Mouse (Mus musculus) midbrain, embryonic 11.5 days (tissue): ENCODE measurements at regions not wholly inside any gene's neighbourhood (a gene's known extent, or its start where the extent isn't known, plus 50 kb on each side); places are given as distances from the start of the nearest gene placed in this dataset.

Experiments used
- ATAC-seq: fragments of 200-750 bp; cut with Nextera tagmentation; 2 replicates; pipeline ENCODE4 v1.8.0; 2017; ENCODE audit warnings: moderate TSS enrichment, moderate library complexity; ENCODE audit not compliant: low FRiP score
- DNase-seq: peaks from one replicate; pipeline ENCODE4 v3.0.0; 2015; ENCODE audit warnings: low spot score; ENCODE audit errors: missing footprints
- H3K27ac ChIP-seq: fragments of 300-500 bp; sonication (generic); 2 replicates; pipeline ENCODE4 v1.5.1; 2014; ENCODE audit warnings: low read depth, low read length
- H3K27me3 ChIP-seq: fragments of 300-500 bp; sonication (generic); 2 replicates; pipeline ENCODE4 v1.6.1; 2014; ENCODE audit warnings: mild to moderate bottlenecking, low read length, moderate library complexity, mixed read lengths; ENCODE audit not compliant: control insufficient read depth, insufficient read depth
- H3K36me3 ChIP-seq: fragments of 300-500 bp; sonication (generic); 2 replicates; pipeline ENCODE4 v1.6.1; 2014; ENCODE audit warnings: mild to moderate bottlenecking, low read length, moderate library complexity, mixed read lengths; ENCODE audit not compliant: control insufficient read depth, insufficient read depth
- H3K4me1 ChIP-seq: fragments of 300-500 bp; sonication (generic); 2 replicates; pipeline ENCODE4 v1.6.1; 2014; ENCODE audit warnings: low read length; ENCODE audit not compliant: control insufficient read depth, insufficient read depth
- H3K4me2 ChIP-seq: fragments of 300-500 bp; sonication (generic); 2 replicates; pipeline ENCODE4 v1.6.1; 2014; ENCODE audit warnings: mild to moderate bottlenecking, moderate library complexity
- H3K4me3 ChIP-seq: fragments of 300-500 bp; sonication (generic); 2 replicates; pipeline ENCODE4 v1.5.1; 2014; ENCODE audit warnings: low read depth, low read length
- H3K9ac ChIP-seq: fragments of 300-500 bp; sonication (generic); 2 replicates; pipeline ENCODE4 v1.6.1; 2014; ENCODE audit warnings: low read length
- H3K9me3 ChIP-seq: fragments of 300-500 bp; sonication (generic); 2 replicates; pipeline ENCODE4 v1.6.1; 2016; ENCODE audit warnings: low read length; ENCODE audit not compliant: control insufficient read depth
- WGBS: fragments of 180-500 bp; shearing (Covaris S2); extraction: QIAGEN DNeasy Blood & Tissue Kit; methylation state at CpG from one replicate; pipeline ENCODE4 v1.1.7; 2014; 5-methylcytosine and 5-hydroxymethylcytosine counted together

DNA sequence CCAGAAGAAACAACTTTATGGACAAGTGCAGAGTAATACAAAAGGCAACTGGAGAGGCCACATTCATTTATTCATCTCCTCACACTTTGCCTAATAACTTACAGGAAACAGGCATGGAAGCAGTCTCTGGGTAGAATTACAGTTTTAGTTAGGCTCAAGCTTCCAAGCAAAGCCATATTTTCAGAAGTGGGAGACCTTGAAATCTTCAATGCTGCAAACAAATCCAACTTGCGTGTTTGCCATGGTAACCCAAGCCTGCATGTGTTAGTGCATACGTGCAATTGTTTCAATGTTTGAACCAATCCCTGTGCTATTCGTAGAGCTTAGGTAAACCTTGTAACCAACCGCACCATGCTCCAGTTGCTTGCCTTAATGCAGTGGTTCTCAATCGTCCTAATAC lies 256.3 kb upstream of the Atp10a start:
- Histone ChIP-seq H3K4me3 (peak overlapping the region; percentile 42), H3K27me3 (no peaks in the 10 kb centered on the region), H3K4me1 (peaks cover 3% of the 10 kb centered on the region; the same call in 1 of the 2 replicates), H3K9ac (peak overlapping the region; percentile 56), H3K4me2 (peak overlapping the region; percentile 41), H3K9me3 (no peaks in the 10 kb centered on the region), H3K27ac (no peak overlapping the region), H3K36me3 (no peaks in the 10 kb centered on the region)
- DNase-seq (no peak), ATAC-seq (no peak)
- WGBS = 50% methylated on average over 5 of the region's 5 CpGs

DNA sequence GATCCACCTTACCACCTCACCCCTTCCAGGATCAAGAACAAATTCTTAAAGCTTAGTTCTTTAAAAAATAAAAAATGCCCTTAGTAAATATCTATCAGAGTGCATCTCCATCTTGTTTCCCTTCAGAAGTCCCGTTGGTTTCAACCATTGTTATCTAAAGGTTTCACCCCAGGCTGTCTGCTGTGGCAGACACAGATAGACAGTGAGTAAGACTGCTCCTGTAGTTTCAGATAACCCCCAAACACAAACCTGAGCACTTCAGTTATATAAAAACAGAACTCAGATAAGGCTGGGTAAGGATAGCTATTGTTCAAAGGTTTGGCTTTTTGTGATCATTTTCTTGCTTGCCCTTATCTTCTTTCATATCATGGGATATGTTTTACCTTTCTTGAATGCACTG lies 255.4 kb upstream of the Atp10a start:
- no peak for ATAC-seq
- H3K9ac ChIP-seq = no peak overlapping the region
- no peak overlapping the region for H3K27ac ChIP-seq
- DNase-seq = no peak
- peaks cover 3% of the 10 kb centered on the region; the same call in 1 of the 2 replicates for H3K4me1 ChIP-seq
- H3K9me3 ChIP-seq = no peaks in the 10 kb centered on the region
- H3K4me3 ChIP-seq = no peak overlapping the region
- H3K27me3 ChIP-seq = no peaks in the 10 kb centered on the region
- WGBS = 90% methylated on average over 1 of the region's 1 CpGs
- H3K4me2 ChIP-seq = no peak overlapping the region
- H3K36me3 ChIP-seq = no peaks in the 10 kb centered on the region

DNA sequence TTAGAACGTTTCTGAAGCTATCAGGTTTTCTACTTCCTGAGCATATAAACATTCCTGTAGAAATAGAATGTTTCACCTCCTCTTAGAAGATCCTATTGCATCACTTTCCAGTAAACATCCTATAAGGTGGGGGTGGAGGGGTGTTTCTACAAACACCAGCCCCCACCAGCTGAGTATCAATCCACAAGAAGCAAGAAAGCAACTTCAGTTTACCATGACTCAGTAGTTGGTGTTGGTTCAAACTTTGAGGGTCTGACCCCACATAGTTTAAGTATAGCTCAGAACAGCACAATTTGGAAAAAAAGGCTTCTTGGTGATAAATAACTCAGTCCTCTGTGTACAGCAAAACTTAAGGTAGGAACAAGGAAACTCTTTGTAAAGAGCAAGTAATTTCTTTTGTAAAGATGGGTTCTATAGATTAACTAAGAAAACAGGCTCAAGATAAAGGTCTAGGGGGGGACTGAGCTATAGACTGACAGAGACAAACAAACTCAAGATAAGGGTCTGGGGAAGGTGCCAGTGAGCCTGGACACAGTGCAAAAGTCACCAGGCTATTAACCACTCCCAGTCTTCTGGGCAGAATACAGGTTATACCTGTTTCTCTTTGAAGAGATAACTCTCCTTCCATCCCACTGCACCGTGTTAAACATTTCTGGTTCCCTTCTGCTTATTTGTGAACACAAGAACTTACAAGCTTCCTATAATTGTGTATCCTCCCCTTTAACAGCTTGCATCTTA lies 218.9 kb upstream of the Atp10a start:
- Histone ChIP-seq H3K4me1 (no peaks in the 10 kb centered on the region), H3K36me3 (no peaks in the 10 kb centered on the region), H3K27ac (no peak overlapping the region), H3K9ac (no peak overlapping the region), H3K9me3 (no peaks in the 10 kb centered on the region), H3K4me3 (no peak overlapping the region), H3K4me2 (no peak overlapping the region), H3K27me3 (no peaks in the 10 kb centered on the region)
- no peak for DNase-seq
- ATAC-seq = no peak
- WGBS = 78% methylated on average over 2 of the region's 2 CpGs

DNA sequence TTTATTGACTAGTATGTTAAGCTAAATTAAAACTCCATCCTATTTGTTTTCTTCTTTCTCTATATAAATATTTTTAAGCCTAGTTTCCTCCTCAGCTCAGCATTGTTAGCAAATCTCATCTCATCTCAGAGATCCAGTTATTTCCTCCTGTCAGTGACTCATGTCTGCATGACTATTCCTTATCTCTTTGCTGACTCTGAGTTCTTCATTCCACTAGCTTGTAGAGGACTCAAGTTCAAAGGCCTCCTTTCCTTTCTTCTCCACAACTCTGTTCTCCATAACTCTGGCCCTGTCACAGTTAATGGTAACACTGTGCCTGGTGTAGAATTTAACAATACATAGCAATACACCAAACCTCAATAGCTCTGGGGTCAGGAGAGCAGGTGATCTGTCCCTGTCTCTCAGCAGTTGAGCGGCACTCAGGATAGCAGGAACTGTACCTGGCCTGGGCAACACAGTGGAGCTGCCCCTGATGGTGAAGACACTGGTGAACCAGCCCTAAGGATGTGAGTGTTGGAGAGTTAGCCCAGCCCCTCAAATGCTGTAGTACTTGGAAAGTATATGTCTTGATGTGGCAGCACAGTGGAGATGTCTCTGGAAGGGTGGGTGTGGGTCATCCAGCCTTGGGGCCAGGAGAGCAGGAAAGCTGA lies 213.3 kb upstream of the Atp10a start:
- H3K27ac ChIP-seq = no peak overlapping the region
- DNase-seq (no peak), ATAC-seq (no peak)
- H3K27me3 ChIP-seq = no peaks in the 10 kb centered on the region
- H3K4me1 ChIP-seq = no peaks in the 10 kb centered on the region
- H3K36me3 ChIP-seq = no peaks in the 10 kb centered on the region
- H3K9ac ChIP-seq = no peak overlapping the region
- no peak overlapping the region for H3K4me3 ChIP-seq
- 88% methylated on average over 1 of the region's 1 CpGs for WGBS
- H3K4me2 ChIP-seq = no peak overlapping the region
- no peaks in the 10 kb centered on the region for H3K9me3 ChIP-seq

- Histone ChIP-seq H3K4me3 (no peak overlapping the region), H3K27me3 (no peaks in the 10 kb centered on the region), H3K4me2 (no peak overlapping the region), H3K9me3 (no peaks in the 10 kb centered on the region), H3K27ac (no peak overlapping the region), H3K36me3 (no peaks in the 10 kb centered on the region), H3K4me1 (no peaks in the 10 kb centered on the region), H3K9ac (no peak overlapping the region)
- 80% methylated on average over 3 of the region's 3 CpGs for WGBS
- DNase-seq (no peak), ATAC-seq (no peak)
These were observed 212.7 kb upstream of the Atp10a start for GRCm38 (mm10) chr7:58443297-58443696.

DNA sequence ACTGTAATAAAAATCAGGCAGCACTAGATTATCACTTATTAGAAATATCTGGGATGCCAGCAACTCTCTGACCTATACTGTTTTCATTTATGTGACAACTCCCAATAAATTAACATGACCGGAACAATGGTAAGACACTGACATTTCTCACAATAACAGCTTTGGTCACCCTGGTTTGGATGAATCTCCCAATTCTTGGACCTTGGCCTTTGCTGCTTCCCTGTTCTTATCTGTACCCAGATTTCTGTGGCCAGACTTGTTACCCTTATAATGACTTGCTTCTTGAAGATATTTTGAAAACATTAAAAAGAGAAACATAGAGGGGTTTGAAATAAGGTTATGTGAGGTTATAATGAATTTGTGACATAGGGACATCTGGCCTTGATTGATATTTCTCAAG lies 210.2 kb upstream of the Atp10a start:
- H3K9me3 ChIP-seq = no peaks in the 10 kb centered on the region
- no peak overlapping the region for H3K27ac ChIP-seq
- DNase-seq (no peak), ATAC-seq (no peak)
- no peak overlapping the region for H3K9ac ChIP-seq
- H3K4me1 ChIP-seq = no peaks in the 10 kb centered on the region
- no peaks in the 10 kb centered on the region for H3K27me3 ChIP-seq
- no peak overlapping the region for H3K4me2 ChIP-seq
- WGBS = 93% methylated on average over 1 of the region's 1 CpGs
- no peak overlapping the region for H3K4me3 ChIP-seq
- no peaks in the 10 kb centered on the region for H3K36me3 ChIP-seq

DNA sequence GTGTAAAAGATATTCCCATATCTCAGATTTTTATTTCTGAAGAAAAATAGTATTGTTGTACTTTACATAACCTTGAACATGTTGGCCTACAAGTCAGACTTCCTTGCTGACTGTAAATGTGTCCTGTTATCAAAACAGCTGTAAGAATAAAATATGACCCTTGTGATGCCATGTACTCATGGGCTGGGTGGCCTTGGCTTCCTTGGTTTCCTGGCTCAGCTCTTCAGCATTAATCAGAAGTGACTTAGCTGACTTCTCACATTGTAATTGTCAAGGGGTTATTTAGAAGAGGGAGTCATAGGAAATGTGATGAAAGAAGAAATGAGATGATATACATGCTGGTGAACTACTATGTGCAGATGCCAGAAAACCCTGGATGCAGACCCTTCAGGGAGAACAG lies 209.7 kb upstream of the Atp10a start:
- no peaks in the 10 kb centered on the region for H3K27me3 ChIP-seq
- H3K9ac ChIP-seq = no peak overlapping the region
- H3K9me3 ChIP-seq = no peaks in the 10 kb centered on the region
- ATAC-seq (no peak), DNase-seq (no peak)
- no peaks in the 10 kb centered on the region for H3K4me1 ChIP-seq
- H3K4me3 ChIP-seq = no peak overlapping the region
- no peaks in the 10 kb centered on the region for H3K36me3 ChIP-seq
- no peak overlapping the region for H3K4me2 ChIP-seq
- H3K27ac ChIP-seq = no peak overlapping the region

GRCm38 (mm10) chr7:58448727-58449126 lies 207.2 kb upstream of the Atp10a start:
- no peak for DNase-seq
- no peak overlapping the region for H3K4me2 ChIP-seq
- ATAC-seq = no peak
- H3K36me3 ChIP-seq = no peaks in the 10 kb centered on the region
- 66% methylated on average over 3 of the region's 3 CpGs for WGBS
- H3K9me3 ChIP-seq = no peaks in the 10 kb centered on the region
- H3K4me1 ChIP-seq = no peaks in the 10 kb centered on the region
- H3K27me3 ChIP-seq = no peaks in the 10 kb centered on the region
- H3K4me3 ChIP-seq = no peak overlapping the region
- no peak overlapping the region for H3K27ac ChIP-seq
- no peak overlapping the region for H3K9ac ChIP-seq

DNA sequence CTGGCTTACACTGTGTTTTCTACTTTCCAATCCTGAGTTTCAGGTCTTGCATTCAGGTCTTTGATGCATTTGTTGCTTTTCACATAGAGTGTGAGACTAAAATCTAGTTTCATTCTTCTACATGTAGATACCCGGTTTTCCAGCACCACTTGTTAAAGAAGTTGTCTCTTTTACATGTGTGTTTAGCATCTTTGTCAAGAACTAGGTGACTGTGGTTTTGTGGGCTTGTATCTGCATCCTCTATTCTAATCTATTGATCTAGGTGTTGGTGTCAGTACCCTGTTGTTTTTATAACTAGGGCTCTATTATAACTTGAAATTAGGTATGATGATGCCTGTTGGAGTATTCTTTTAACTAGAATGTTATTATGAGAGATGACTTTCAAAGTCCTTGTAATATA lies 204.0 kb upstream of the Atp10a start:
- no peaks in the 10 kb centered on the region for H3K9me3 ChIP-seq
- no peak for DNase-seq
- WGBS = 71% methylated on average over 1 of the region's 1 CpGs
- ATAC-seq = no peak
- H3K4me1 ChIP-seq = no peaks in the 10 kb centered on the region
- no peak overlapping the region for H3K4me2 ChIP-seq
- no peak overlapping the region for H3K27ac ChIP-seq
- no peaks in the 10 kb centered on the region for H3K36me3 ChIP-seq
- H3K4me3 ChIP-seq = no peak overlapping the region
- H3K27me3 ChIP-seq = no peaks in the 10 kb centered on the region
- no peak overlapping the region for H3K9ac ChIP-seq
